9 mouse cellular contexts compared by ENCODE assay signal in genomic region chr5:73379908-73380307, GRCm38 (mm10). TPM values are rescaled to one million over a fixed set of nuclear protein-coding genes. Genes with fewer than 3 reads are reported as not detected.
A peak's percentile ranks its signal among the peaks of the same experiment; 100 is the strongest.
DNase-seq lines count a peak whose midpoint lies in the region; ATAC-seq and TF ChIP-seq lines count a peak whose summit lies in the region.
"Had no signal": no experiment of that assay in that cellular context is flagged by ENCODE, and none has a peak within 500 bp of the region (broad histone marks: within the 10 kb centered on the region; RNA-seq: fewer than 3 reads in every experiment).

No protein-coding gene starts in this region.

- no peak overlapping the region for H3K4me2 ChIP-seq in hindbrain, embryonic 16.5 days (ENCODE audit: low read length)

- H3K4me1 ChIP-seq in hindbrain, embryonic 16.5 days (ENCODE audit: control insufficient read depth, insufficient read depth, low read depth, low read length), result no peaks in the 10 kb centered on the region

- ATAC-seq in hindbrain, embryonic 16.5 days, result peak; percentile 87

- H3K27me3 ChIP-seq in hindbrain, embryonic 16.5 days (replicated peaks; ENCODE audit: control insufficient read depth, insufficient read depth, low read length), result peaks cover 5% of the 10 kb centered on the region; the same call in 1 of the 2 replicates

- peak; percentile 83 for TF ChIP-seq CTCF in gastrocnemius, adult 2 months (IDR thresholded peaks at IDR 0.05)

- no peak overlapping the region for H3K9ac ChIP-seq in hindbrain, embryonic 16.5 days (ENCODE audit: low read depth, low read length)

- H3K4me3 ChIP-seq in gastrocnemius, adult 2 months, result no peak overlapping the region
- H3K4me3 ChIP-seq in hindbrain, embryonic 16.5 days (ENCODE audit: low read length), result no peak overlapping the region
- H3K4me3 ChIP-seq: myocyte had no signal

- no peaks in the 10 kb centered on the region for H3K9me3 ChIP-seq in hindbrain, embryonic 16.5 days (ENCODE audit: control insufficient read depth, low read length)

- peak; percentile 48 for DNase-seq in T-cell, adult 2 months (ENCODE audit: low spot score)
- DNase-seq in cerebellum, postnatal 36 days, result peak; percentile 71 to 77
- peak; percentile 87 for DNase-seq in gastrocnemius, adult 2 months
- DNase-seq in left cerebral cortex, adult 11 months (ENCODE audit: low spot score), result peak; percentile 80
- peak; percentile 90 for DNase-seq in lung, postnatal 36 days
- DNase-seq in right cerebral cortex, postnatal 14 days, result peak; percentile 95
- peak; percentile 82 to 86 for DNase-seq in urinary bladder, postnatal 36 days (ENCODE audit: low spot score in 2 of 2)

- H3K36me3 ChIP-seq in hindbrain, embryonic 16.5 days (ENCODE audit: control insufficient read depth, insufficient read depth, low read length), result no peaks in the 10 kb centered on the region

- WGBS in hindbrain, embryonic 16.5 days, result 27% methylated on average over 3 of the region's 3 CpGs

- intact Hi-C loops in gastrocnemius, adult 2 months (cut with DNase I), result loop anchor here (5.0 kb wide), 6 partner anchors 38 to 263 kb away; partner anchors contain the start of genes Fryl, Ociad1 and Ociad2

- H3K27ac ChIP-seq in gastrocnemius, adult 2 months, result no peak overlapping the region
- no peak overlapping the region for H3K27ac ChIP-seq in hindbrain, embryonic 16.5 days (ENCODE audit: low read depth, low read length)

RNA-seq across cellular contexts. Expression of gene Cwh43, which starts 26.0 kb away (rescaled TPM):
- not detected for total RNA-seq in gastrocnemius, adult 2 months (2021)
- polyA plus RNA-seq in hindbrain, embryonic 16.5 days (2015; fragmentation: Nextera tagmentation; extraction: Ambion mirVana), result 0.44 and 0.46 TPM in 2 replicates

RNA-seq across cellular contexts. Expression of gene Ociad2, which starts 39.1 kb away (rescaled TPM):
- 10 to 100 TPM; 36.9 to 56.5 TPM for total RNA-seq in gastrocnemius, adult 2 months (2021)
- polyA plus RNA-seq in hindbrain, embryonic 16.5 days (2015; fragmentation: Nextera tagmentation; extraction: Ambion mirVana), result 26.6 and 27.4 TPM in 2 replicates
